Mouse (Mus musculus) heart, adult 2 months (tissue): ENCODE results near the gene Usp21. TPM values are rescaled to one million over a fixed set of nuclear protein-coding genes. Genes with fewer than 3 reads are reported as not detected.

ENCODE experiments used
- DNase-seq, 2 experiments: peaks; one replicate each; pipeline ENCODE4 v3.0.0; 2021
- H3K27ac ChIP-seq: fragments of 200-600 bp; 2 replicates; pipeline ENCODE4 v1.8.1; 2022
- H3K27me3 ChIP-seq: fragments of 200-500 bp; 2 replicates; pipeline ENCODE4 v1.6.1; 2012; ENCODE audit warnings: mild to moderate bottlenecking, low read length, inconsistent platforms, mixed read lengths; ENCODE audit not compliant: control insufficient read depth, insufficient read depth
- H3K36me3 ChIP-seq: fragments of 200-500 bp; 2 replicates; pipeline ENCODE4 v1.6.1; 2012; ENCODE audit warnings: low read length, inconsistent platforms; ENCODE audit not compliant: control insufficient read depth, insufficient read depth
- H3K4me1 ChIP-seq: fragments of 200-500 bp; 2 replicates; pipeline ENCODE4 v1.6.1; 2011; ENCODE audit warnings: low read length; ENCODE audit not compliant: control insufficient read depth, insufficient read depth
- H3K4me3 ChIP-seq: fragments of 200-600 bp; 2 replicates; pipeline ENCODE4 v1.8.1; 2022
- H3K79me2 ChIP-seq: fragments of 200-500 bp; replicated peaks from 2 replicates; pipeline ENCODE4 v1.6.1; 2012; ENCODE audit warnings: mild to moderate bottlenecking, inconsistent platforms, low read length, moderate library complexity, mixed read lengths; ENCODE audit not compliant: control insufficient read depth, insufficient read depth
- H3K9ac ChIP-seq: fragments of 200-500 bp; 2 replicates; pipeline ENCODE4 v1.6.1; 2012; ENCODE audit warnings: low read depth, mild to moderate bottlenecking, control low read depth, inconsistent platforms, low read length, mixed read lengths
- CTCF ChIP-seq: fragments of 200-600 bp; IDR thresholded peaks from 2 replicates; pipeline ENCODE4 v1.8.1; 2022; ENCODE audit warnings: antibody characterized with exemption, mild to moderate bottlenecking, moderate library complexity
- EP300 ChIP-seq: fragments of 200-500 bp; IDR thresholded peaks from 2 replicates; pipeline ENCODE4 v1.6.1; 2011; ENCODE audit warnings: low read depth, low read length, control low read depth; ENCODE audit not compliant: insufficient read depth
- POLR2A ChIP-seq: fragments of 200-500 bp; IDR thresholded peaks from 2 replicates; pipeline ENCODE4 v1.6.1; 2011; ENCODE audit warnings: mild to moderate bottlenecking, low read depth, low read length, control low read depth; ENCODE audit not compliant: insufficient read depth
- WGBS: fragments of 180-500 bp; shearing (Covaris S2); methylation state at CpG from one replicate; pipeline ENCODE4 v1.1.7; 2018; 5-methylcytosine and 5-hydroxymethylcytosine counted together
- intact Hi-C: fragments of 180-260 bp; cut with DNase I; formaldehyde crosslinking; loops from one replicate; pipeline ENCODE4 v1.15.1; 2025
- polyA plus RNA-seq: library from polyadenylated mRNA; depleted of rRNA; stranded (reverse); fragments of >200 nt; gene quantifications from 2 replicates; pipeline ENCODE4 v1.2.3, GENCODE M21; 2012; rRNA removed
- total RNA-seq, 2 experiments: library from RNA; stranded (reverse); gene quantifications; 2 replicates each; pipeline ENCODE4 v1.2.3; 2021

Gene Usp21
- total and polyA plus RNA-seq, 3 experiments: 19.9 to 31.7 (median 20.1) TPM

DNA sequence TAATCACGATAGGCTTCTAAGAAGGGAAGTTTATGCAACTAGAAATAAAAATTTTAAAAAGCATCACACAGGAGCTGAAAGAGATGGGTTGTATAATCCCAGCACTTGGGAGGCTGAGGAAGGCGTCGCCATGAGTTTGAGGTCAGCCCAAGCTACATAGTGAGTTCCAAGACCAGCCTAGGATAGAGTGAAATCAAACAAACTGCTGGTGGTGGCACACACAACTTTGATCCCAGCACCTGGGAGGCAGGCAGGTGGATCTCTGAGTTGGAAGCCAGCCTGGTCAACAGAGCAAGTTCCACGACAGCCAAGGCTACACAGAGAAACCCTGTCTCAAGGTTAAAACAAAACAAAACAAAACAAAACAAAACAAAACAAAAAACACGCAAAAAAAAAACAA lies 55.4 kb downstream of the Usp21 start:
- DNase-seq: no peak
- Histone ChIP-seq H3K27me3 (no peaks in the 10 kb centered on the region), H3K4me1 (no peaks in the 10 kb centered on the region; the same call in none of the 2 replicates), H3K9ac (no peak overlapping the region), H3K4me3 (no peak overlapping the region), H3K79me2 (no peaks in the 10 kb centered on the region), H3K27ac (peak overlapping the region; percentile 7; the same call in 1 of the 2 replicates), H3K36me3 (peaks cover 12% of the 10 kb centered on the region)
- 71% methylated on average over 5 of the region's 5 CpGs for WGBS
- TF ChIP-seq POLR2A: no peak
- TF ChIP-seq EP300: no peak
- TF ChIP-seq CTCF: no peak
- intact Hi-C loops: no loop called here

Other genes starting within 250 kb of the Usp21 start
- 10 to 100 TPM; 12.1 to 12.7 TPM for gene Fcgr3, start 223.1 kb downstream of the Usp21 start, total RNA-seq
- 11.5 and 12.6 TPM in 2 replicates for gene Fcgr3, start 223.1 kb downstream of the Usp21 start, polyA plus RNA-seq
- under 1 TPM; 0.89 to 0.98 TPM for gene Cfap126, start 174.1 kb downstream of the Usp21 start, total RNA-seq
- 2.1 and 6.3 TPM in 2 replicates for gene Cfap126, start 174.1 kb downstream of the Usp21 start, polyA plus RNA-seq
- gene Sdhc, start 137.4 kb downstream of the Usp21 start, total RNA-seq: 1,000 to 10,000 TPM; 1,087 to 1,288 TPM
- 1,025 and 1,670 TPM in 2 replicates for gene Sdhc, start 137.4 kb downstream of the Usp21 start, polyA plus RNA-seq
- gene Mpz, start 137.3 kb downstream of the Usp21 start, total RNA-seq: under 1 TPM in 1 of 2 experiments, not detected in 1; 0.39 TPM
- 3.2 and 8.0 TPM in 2 replicates for gene Mpz, start 137.3 kb downstream of the Usp21 start, polyA plus RNA-seq
- gene Pcp4l1, start 91.7 kb downstream of the Usp21 start, total RNA-seq: 100 to 1,000 TPM; 255 to 283 TPM
- 165 and 190 TPM in 2 replicates for gene Pcp4l1, start 91.7 kb downstream of the Usp21 start, polyA plus RNA-seq
- gene Nr1i3, start 74.0 kb downstream of the Usp21 start, total RNA-seq: not detected
- 0.12 TPM in 1 of 2 replicates, not detected in the other for gene Nr1i3, start 74.0 kb downstream of the Usp21 start, polyA plus RNA-seq
- gene Tomm40l, start 65.5 kb downstream of the Usp21 start, total RNA-seq: 10 to 100 TPM; 79.8 to 81.6 TPM
- gene Tomm40l, start 65.5 kb downstream of the Usp21 start, polyA plus RNA-seq: 63.9 and 83.2 TPM in 2 replicates
- gene Apoa2, start 62.9 kb downstream of the Usp21 start, total RNA-seq: 1 to 10 TPM; 2.1 to 2.2 TPM
- 3.9 and 15.3 TPM in 2 replicates for gene Apoa2, start 62.9 kb downstream of the Usp21 start, polyA plus RNA-seq
- gene Fcer1g, start 53.6 kb downstream of the Usp21 start, total RNA-seq: 10 to 100 TPM; 12.4 to 15.3 TPM
- gene Fcer1g, start 53.6 kb downstream of the Usp21 start, polyA plus RNA-seq: 32.7 and 50.8 TPM in 2 replicates
- 1 to 10 TPM in 1 of 2 experiments, under 1 TPM in 1; 0.29 to 1.5 TPM for gene Adamts4, start 37.6 kb downstream of the Usp21 start, total RNA-seq
- 0.92 and 0.94 TPM in 2 replicates for gene Adamts4, start 37.6 kb downstream of the Usp21 start, polyA plus RNA-seq
- gene Ndufs2, start 36.6 kb downstream of the Usp21 start, total RNA-seq: 1,000 to 10,000 TPM; 1,369 to 1,610 TPM
- 997 and 1,250 TPM in 2 replicates for gene Ndufs2, start 36.6 kb downstream of the Usp21 start, polyA plus RNA-seq
- gene B4galt3, start 17.7 kb downstream of the Usp21 start, total RNA-seq: 10 to 100 TPM; 16.4 to 17.4 TPM
- 41.9 and 45.7 TPM in 2 replicates for gene B4galt3, start 17.7 kb downstream of the Usp21 start, polyA plus RNA-seq
- gene Ppox, start 6.8 kb downstream of the Usp21 start, total RNA-seq: 10 to 100 TPM in 1 of 2 experiments, 1 to 10 TPM in 1; 9.7 to 12.0 TPM
- 31.4 and 33.1 TPM in 2 replicates for gene Ppox, start 6.8 kb downstream of the Usp21 start, polyA plus RNA-seq
- 10 to 100 TPM; 80.5 to 93.5 TPM for gene Ufc1, start 7.0 kb upstream of the Usp21 start, total RNA-seq
- 29.7 and 37.7 TPM in 2 replicates for gene Ufc1, start 7.0 kb upstream of the Usp21 start, polyA plus RNA-seq
- 10 to 100 TPM; 20.8 to 22.9 TPM for gene Dedd, start 41.2 kb upstream of the Usp21 start, total RNA-seq
- 28.8 and 33.0 TPM in 2 replicates for gene Dedd, start 41.2 kb upstream of the Usp21 start, polyA plus RNA-seq
- 10 to 100 TPM; 25.9 to 32.7 TPM for gene Nit1, start 57.7 kb upstream of the Usp21 start, total RNA-seq
- gene Nit1, start 57.7 kb upstream of the Usp21 start, polyA plus RNA-seq: 40.1 and 41.3 TPM in 2 replicates
- gene Pfdn2, start 57.7 kb upstream of the Usp21 start, total RNA-seq: 10 to 100 TPM; 68.3 to 97.4 TPM
- 25.4 and 29.8 TPM in 2 replicates for gene Pfdn2, start 57.7 kb upstream of the Usp21 start, polyA plus RNA-seq
- gene Klhdc9, start 72.8 kb upstream of the Usp21 start, total RNA-seq: under 1 TPM in 1 of 2 experiments, not detected in 1; 0.16 TPM
- 0.20 and 0.25 TPM in 2 replicates for gene Klhdc9, start 72.8 kb upstream of the Usp21 start, polyA plus RNA-seq
- under 1 TPM; 0.13 to 0.23 TPM for gene Nectin4, start 82.1 kb upstream of the Usp21 start, total RNA-seq
- gene Nectin4, start 82.1 kb upstream of the Usp21 start, polyA plus RNA-seq: 0.21 and 0.29 TPM in 2 replicates
- gene Arhgap30, start 101.0 kb upstream of the Usp21 start, total RNA-seq: 1 to 10 TPM; 2.3 to 2.4 TPM
- gene Arhgap30, start 101.0 kb upstream of the Usp21 start, polyA plus RNA-seq: 2.6 and 3.2 TPM in 2 replicates
- gene Usf1, start 123.3 kb upstream of the Usp21 start, total RNA-seq: 10 to 100 TPM; 38.4 to 46.6 TPM
- gene Usf1, start 123.3 kb upstream of the Usp21 start, polyA plus RNA-seq: 47.8 and 64.2 TPM in 2 replicates
- 1 to 10 TPM; 1.3 to 1.8 TPM for gene Tstd1, start 130.9 kb upstream of the Usp21 start, total RNA-seq
- 2.2 and 3.1 TPM in 2 replicates for gene Tstd1, start 130.9 kb upstream of the Usp21 start, polyA plus RNA-seq
- 10 to 100 TPM; 32.9 to 36.1 TPM for gene F11r, start 149.5 kb upstream of the Usp21 start, total RNA-seq
- gene F11r, start 149.5 kb upstream of the Usp21 start, polyA plus RNA-seq: 47.5 and 58.3 TPM in 2 replicates
- gene Alyref2, start 215.5 kb upstream of the Usp21 start, total RNA-seq: 1 to 10 TPM; 1.6 to 2.2 TPM
- 2.5 TPM in 2 replicates for gene Alyref2, start 215.5 kb upstream of the Usp21 start, polyA plus RNA-seq
- gene Itln1, start 247.3 kb upstream of the Usp21 start, total RNA-seq: not detected
- 0.16 TPM in 1 of 2 replicates, not detected in the other for gene Itln1, start 247.3 kb upstream of the Usp21 start, polyA plus RNA-seq